Mouse (Mus musculus) kidney, adult 2 months (tissue): ENCODE results near the gene Tbc1d19. TPM values are rescaled to one million over a fixed set of nuclear protein-coding genes. Genes with fewer than 3 reads are reported as not detected.

Experiments used
- DNase-seq: peaks from one replicate; pipeline ENCODE4 v3.0.0; 2021
- H3K27ac ChIP-seq: fragments of 200-500 bp; 2 replicates; pipeline ENCODE4 v1.5.1; 2012; ENCODE audit warnings: low read depth, low read length, control low read depth, inconsistent platforms; ENCODE audit not compliant: insufficient read depth
- H3K27me3 ChIP-seq: fragments of 200-500 bp; replicated peaks from 2 replicates; pipeline ENCODE4 v1.6.1; 2012; ENCODE audit warnings: mild to moderate bottlenecking, moderate library complexity, low read length, inconsistent platforms; ENCODE audit not compliant: control insufficient read depth, insufficient read depth
- H3K36me3 ChIP-seq: fragments of 200-500 bp; 2 replicates; pipeline ENCODE4 v1.6.1; 2012; ENCODE audit warnings: mild to moderate bottlenecking, moderate library complexity, low read length, inconsistent platforms; ENCODE audit not compliant: control insufficient read depth, insufficient read depth
- H3K4me1 ChIP-seq: fragments of 200-500 bp; 2 replicates; pipeline ENCODE4 v1.6.1; 2011; ENCODE audit warnings: low read length; ENCODE audit not compliant: control insufficient read depth, insufficient read depth
- H3K4me3 ChIP-seq: fragments of 200-500 bp; 2 replicates; pipeline ENCODE4 v1.5.1; 2011; ENCODE audit warnings: mild to moderate bottlenecking, low read depth, low read length, control low read depth; ENCODE audit not compliant: insufficient read depth
- CTCF ChIP-seq: fragments of 200-500 bp; conservative IDR thresholded peaks from 2 replicates; pipeline ENCODE4 v1.5.1; 2011; ENCODE audit warnings: low read depth, mild to moderate bottlenecking, control low read depth, low read length, moderate library complexity, mixed read lengths; ENCODE audit not compliant: insufficient read depth, insufficient read length
- POLR2A ChIP-seq: fragments of 200-500 bp; IDR thresholded peaks from one replicate; pipeline ENCODE4 v1.6.1; 2011; ENCODE audit warnings: low read depth, low read length, control low read depth
- WGBS: fragments of 180-500 bp; shearing (Covaris S2); methylation state at CpG from one replicate; pipeline ENCODE4 v1.1.7; 2018; 5-methylcytosine and 5-hydroxymethylcytosine counted together
- polyA plus RNA-seq: library from polyadenylated mRNA; depleted of rRNA; stranded (reverse); fragments of >200 nt; gene quantifications from 2 replicates; pipeline ENCODE4 v1.2.3, GENCODE M21; 2012; rRNA removed

Gene Tbc1d19
- 15.5 and 18.5 TPM in 2 replicates for polyA plus RNA-seq

DNA sequence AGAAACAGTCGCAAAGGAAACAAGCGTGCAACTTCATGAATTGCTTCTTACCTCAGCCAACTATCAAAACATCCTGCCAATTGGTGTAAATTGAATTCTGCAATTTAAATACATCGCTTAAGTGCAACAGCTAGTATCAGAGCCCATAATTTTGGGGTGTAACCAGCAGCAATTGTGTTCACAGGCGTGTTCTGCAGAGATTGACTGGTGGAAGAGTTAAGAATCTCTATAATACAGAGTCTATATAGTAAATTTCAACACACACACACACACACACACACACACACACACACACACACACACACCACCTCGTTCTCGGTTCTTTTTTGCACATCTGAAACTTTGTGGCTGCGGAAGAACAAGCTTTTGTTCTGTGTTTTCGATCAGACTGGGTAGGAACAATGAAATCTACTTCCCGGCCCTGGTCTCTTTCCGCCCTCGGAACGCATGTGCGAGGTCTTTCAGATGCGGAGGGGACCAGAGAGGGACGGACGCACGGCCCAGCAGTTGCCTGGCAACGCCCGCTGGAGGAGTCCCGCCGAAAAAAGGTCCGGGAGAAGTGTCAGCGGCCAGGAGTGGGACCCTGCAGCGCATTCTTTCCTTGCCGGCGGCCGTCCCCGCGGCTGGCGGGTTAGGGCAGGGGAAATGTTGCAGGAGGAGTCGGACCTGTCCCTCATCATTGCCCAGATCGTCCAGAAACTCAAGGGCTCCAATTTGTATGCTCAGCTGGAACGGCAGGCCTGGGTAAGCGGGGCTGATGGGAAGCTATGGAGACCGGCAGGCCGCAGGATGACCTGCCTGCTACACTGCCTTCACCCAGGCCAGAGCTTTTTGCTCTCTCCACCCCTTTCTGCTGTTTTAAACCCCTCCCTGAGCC lies at the start of gene Tbc1d19:
Gene Tbc1d19 (plus strand): TSS at position 492 of the 877 bp plus-strand sequence.
- TF ChIP-seq CTCF (no peak), POLR2A (peak; percentile 4)
- Histone ChIP-seq H3K27ac (0 out of 2 replicates have a peak within 1 kb of the TSS, but pooled peaks have one; percentile 42), H3K4me1 (no peaks in the 10 kb centered on the region; the same call in 1 of the 2 replicates), H3K27me3 (no peaks in the 10 kb centered on the region), H3K4me3 (peak within 1 kb of the TSS; percentile 98), H3K36me3 (no peaks in the 10 kb centered on the region)
- peak; percentile 91 for DNase-seq
- 6% methylated on average over 36 of the region's 36 CpGs for WGBS

- 45% methylated on average over 4 of the region's 4 CpGs for WGBS
- H3K36me3 ChIP-seq: no peaks in the 10 kb centered on the region
- no peak overlapping the region for H3K4me3 ChIP-seq
- DNase-seq: peak; percentile 89
- TF ChIP-seq POLR2A (no peak), CTCF (no peak)
- H3K27me3 ChIP-seq: no peaks in the 10 kb centered on the region
- peaks cover 17% of the 10 kb centered on the region; the same call in 1 of the 2 replicates for H3K4me1 ChIP-seq
- H3K27ac ChIP-seq: peak overlapping the region; percentile 93
Observed at GRCm38 (mm10) chr5:53759912-53760311, 49.5 kb upstream of the Tbc1d19 start.

DNA sequence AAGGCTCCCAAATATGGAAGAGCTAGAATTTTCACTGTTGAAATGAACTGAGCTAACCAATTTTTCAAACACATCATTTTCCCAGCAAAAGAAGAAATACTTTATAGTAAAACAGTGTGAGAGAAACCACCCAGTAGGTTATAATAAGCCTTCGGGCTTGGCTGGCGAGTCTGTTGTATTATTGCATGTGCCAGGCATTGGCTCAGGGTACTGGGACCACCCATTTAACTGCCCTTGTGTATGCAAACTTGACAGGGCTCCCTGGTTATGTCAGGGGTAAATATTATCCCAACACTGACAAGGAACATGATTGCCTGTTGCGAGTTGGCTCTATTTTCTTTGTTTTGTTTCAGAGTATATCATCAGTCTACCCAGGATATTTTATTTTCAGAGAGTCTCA lies 48.5 kb upstream of the Tbc1d19 start:
- Histone ChIP-seq H3K4me1 (peaks cover 17% of the 10 kb centered on the region; the same call in 1 of the 2 replicates), H3K4me3 (no peak overlapping the region), H3K36me3 (no peaks in the 10 kb centered on the region), H3K27ac (peak overlapping the region; percentile 93), H3K27me3 (no peaks in the 10 kb centered on the region)
- peak; percentile 52 for DNase-seq
- WGBS: 58% methylated on average over 3 of the region's 3 CpGs
- TF ChIP-seq POLR2A (no peak), CTCF (no peak)

GRCm38 (mm10) chr5:53761346-53761745 lies 48.1 kb upstream of the Tbc1d19 start:
- Histone ChIP-seq H3K27ac (peak overlapping the region; percentile 93), H3K4me1 (peaks cover 17% of the 10 kb centered on the region; the same call in 1 of the 2 replicates), H3K36me3 (no peaks in the 10 kb centered on the region), H3K27me3 (no peaks in the 10 kb centered on the region), H3K4me3 (no peak overlapping the region)
- 52% methylated on average over 3 of the region's 3 CpGs for WGBS
- DNase-seq: peak; percentile 52
- TF ChIP-seq CTCF (no peak), POLR2A (no peak)

GRCm38 (mm10) chr5:53784818-53785520 lies 24.4 kb upstream of the Tbc1d19 start:
- Histone ChIP-seq H3K4me3 (no peak overlapping the region), H3K27me3 (no peaks in the 10 kb centered on the region), H3K36me3 (no peaks in the 10 kb centered on the region), H3K27ac (no peak overlapping the region), H3K4me1 (no peaks in the 10 kb centered on the region)
- no peak for TF ChIP-seq POLR2A
- no peak for TF ChIP-seq CTCF
- DNase-seq: no peak
- WGBS: 62% methylated on average over 12 of the region's 12 CpGs

- DNase-seq: no peak
- H3K27ac ChIP-seq: no peak overlapping the region
- H3K4me1 ChIP-seq: no peaks in the 10 kb centered on the region
- TF ChIP-seq POLR2A (no peak), CTCF (no peak)
- WGBS: 65% methylated on average over 2 of the region's 2 CpGs
- no peak overlapping the region for H3K4me3 ChIP-seq
- H3K36me3 ChIP-seq: no peaks in the 10 kb centered on the region
- H3K27me3 ChIP-seq: no peaks in the 10 kb centered on the region
Observed at GRCm38 (mm10) chr5:53801379-53801778, 8.0 kb upstream of the Tbc1d19 start.

- WGBS: 91% methylated on average over 7 of the region's 7 CpGs
- peaks cover 4% of the 10 kb centered on the region; the same call in 1 of the 2 replicates for H3K4me1 ChIP-seq
- H3K36me3 ChIP-seq: no peaks in the 10 kb centered on the region
- H3K4me3 ChIP-seq: no peak overlapping the region
- no peak for TF ChIP-seq CTCF
- no peak for TF ChIP-seq POLR2A
- no peaks in the 10 kb centered on the region for H3K27me3 ChIP-seq
- DNase-seq: no peak
- no peak overlapping the region for H3K27ac ChIP-seq
Observed at GRCm38 (mm10) chr5:53819711-53820110, 10.3 kb downstream of the Tbc1d19 start.
